Mouse (Mus musculus) liver, embryonic 14.5 days (tissue): ENCODE measurements at regions not wholly inside any gene's neighbourhood (a gene's known extent, or its start where the extent isn't known, plus 50 kb on each side); places are given as distances from the start of the nearest gene placed in this dataset.
A peak's percentile ranks its signal among the peaks of the same experiment; 100 is the strongest.

Source experiments
- CTCF ChIP-seq: IDR thresholded peaks from 2 replicates; pipeline ENCODE4 v1.5.1; 2016; ENCODE audit warnings: antibody characterized with exemption, low read depth, control low read depth
- EP300 ChIP-seq: IDR thresholded peaks from 2 replicates; pipeline ENCODE4 v1.6.1; 2016; ENCODE audit warnings: antibody characterized with exemption, low read depth

GRCm38 (mm10) chr5:148451811-148452210 lies 52.1 kb upstream of the Slc7a1 start:
- TF ChIP-seq CTCF (peak; percentile 87), EP300 (no peak)
